Mouse (Mus musculus): Measurements from ENCODE around the gene Aifm1. TPM values are rescaled to one million over a fixed set of nuclear protein-coding genes. Genes with fewer than 3 reads are reported as not detected.
A peak's percentile ranks its signal among the peaks of the same experiment; 100 is the strongest.

Gene Aifm1
- total and polyA plus RNA-seq, 2 experiments from 2014 or later, result 19.2 to 120 TPM

DNA sequence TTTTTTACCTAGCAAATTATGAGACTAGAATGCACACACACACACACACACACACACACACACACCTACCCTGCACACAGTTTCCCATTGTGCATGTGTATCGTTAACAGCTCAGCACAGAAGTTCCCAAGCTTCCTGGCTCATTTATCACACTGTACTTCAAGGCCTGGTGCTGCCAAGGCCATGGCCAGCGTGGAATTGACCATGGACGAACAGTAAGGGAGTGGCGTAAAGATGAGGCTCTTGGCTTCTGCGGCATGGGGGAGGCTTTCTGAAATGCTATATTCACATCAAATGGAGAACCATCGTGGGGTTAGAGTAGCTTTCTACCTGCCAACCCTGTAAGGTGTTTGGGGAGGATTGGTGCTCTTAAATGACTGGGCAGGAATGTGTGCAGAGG, 48.9 kb downstream of the Aifm1 start:
- Histone ChIP-seq H3K4me2 (ENCODE audit: low read depth, low read length) (no peak overlapping the region), H3K9me3 (replicated peaks; ENCODE audit: control insufficient read depth, low read length) (no peaks in the 10 kb centered on the region), H3K9ac (replicated peaks; ENCODE audit: low read depth, low read length) (no peak overlapping the region), H3K4me1 (ENCODE audit: control insufficient read depth, insufficient read depth) (peaks cover 6% of the 10 kb centered on the region; the same call in 1 of the 2 replicates), H3K27me3 (ENCODE audit: control insufficient read depth, insufficient read depth, low read length) (no peaks in the 10 kb centered on the region), H3K36me3 (replicated peaks; ENCODE audit: control insufficient read depth, insufficient read depth, low read length) (no peaks in the 10 kb centered on the region), H3K27ac (ENCODE audit: low read depth) (no peak overlapping the region), H3K4me3 (ENCODE audit: low read depth, low read length) (no peak overlapping the region)
- ATAC-seq (ENCODE audit: insufficient read depth, low read depth) (no peak), DNase-seq (ENCODE audit: low spot score) (no peak)
- WGBS, result 89% methylated on average over 6 of the region's 6 CpGs
- no peak for TF ChIP-seq EP300 (IDR thresholded peaks at IDR 0.05; ENCODE audit: low read depth)

DNA sequence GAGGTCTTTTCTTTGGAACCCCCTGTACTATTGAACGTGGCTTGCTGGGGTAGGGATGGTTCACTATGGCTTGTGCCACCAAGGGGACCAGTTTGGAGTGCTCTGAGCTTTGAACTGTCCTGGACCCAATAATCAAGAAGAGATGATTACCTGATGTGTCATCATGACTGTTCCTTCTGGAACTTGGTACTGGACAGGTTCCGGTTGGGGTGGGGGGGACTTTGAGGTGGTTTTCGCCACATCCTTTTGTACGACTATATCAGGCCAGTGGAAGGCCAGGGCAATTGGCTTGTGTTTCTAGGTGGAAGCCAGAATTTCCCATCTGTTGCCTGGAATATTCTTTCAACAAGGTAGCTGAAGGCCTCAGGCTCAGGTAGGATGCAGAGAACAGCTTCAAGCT, 49.7 kb downstream of the Aifm1 start:
- 90% methylated on average over 4 of the region's 4 CpGs for WGBS
- H3K4me1 ChIP-seq (ENCODE audit: control insufficient read depth, insufficient read depth), result peaks cover 6% of the 10 kb centered on the region; the same call in 1 of the 2 replicates
- H3K9me3 ChIP-seq (replicated peaks; ENCODE audit: control insufficient read depth, low read length), result no peaks in the 10 kb centered on the region
- TF ChIP-seq EP300 (IDR thresholded peaks at IDR 0.05; ENCODE audit: low read depth), result no peak
- no peak for TF ChIP-seq CTCF (IDR thresholded peaks at IDR 0.05; ENCODE audit: low read depth)
- H3K27me3 ChIP-seq (ENCODE audit: control insufficient read depth, insufficient read depth, low read length), result no peaks in the 10 kb centered on the region
- H3K9ac ChIP-seq (replicated peaks; ENCODE audit: low read depth, low read length), result no peak overlapping the region
- no peak overlapping the region for H3K4me2 ChIP-seq (ENCODE audit: low read depth, low read length)
- H3K4me3 ChIP-seq (ENCODE audit: low read depth, low read length), result no peak overlapping the region
- no peaks in the 10 kb centered on the region for H3K36me3 ChIP-seq (replicated peaks; ENCODE audit: control insufficient read depth, insufficient read depth, low read length)
- DNase-seq (ENCODE audit: low spot score) (no peak), ATAC-seq (ENCODE audit: insufficient read depth, low read depth) (no peak)
- no peak overlapping the region for H3K27ac ChIP-seq (ENCODE audit: low read depth)

DNA sequence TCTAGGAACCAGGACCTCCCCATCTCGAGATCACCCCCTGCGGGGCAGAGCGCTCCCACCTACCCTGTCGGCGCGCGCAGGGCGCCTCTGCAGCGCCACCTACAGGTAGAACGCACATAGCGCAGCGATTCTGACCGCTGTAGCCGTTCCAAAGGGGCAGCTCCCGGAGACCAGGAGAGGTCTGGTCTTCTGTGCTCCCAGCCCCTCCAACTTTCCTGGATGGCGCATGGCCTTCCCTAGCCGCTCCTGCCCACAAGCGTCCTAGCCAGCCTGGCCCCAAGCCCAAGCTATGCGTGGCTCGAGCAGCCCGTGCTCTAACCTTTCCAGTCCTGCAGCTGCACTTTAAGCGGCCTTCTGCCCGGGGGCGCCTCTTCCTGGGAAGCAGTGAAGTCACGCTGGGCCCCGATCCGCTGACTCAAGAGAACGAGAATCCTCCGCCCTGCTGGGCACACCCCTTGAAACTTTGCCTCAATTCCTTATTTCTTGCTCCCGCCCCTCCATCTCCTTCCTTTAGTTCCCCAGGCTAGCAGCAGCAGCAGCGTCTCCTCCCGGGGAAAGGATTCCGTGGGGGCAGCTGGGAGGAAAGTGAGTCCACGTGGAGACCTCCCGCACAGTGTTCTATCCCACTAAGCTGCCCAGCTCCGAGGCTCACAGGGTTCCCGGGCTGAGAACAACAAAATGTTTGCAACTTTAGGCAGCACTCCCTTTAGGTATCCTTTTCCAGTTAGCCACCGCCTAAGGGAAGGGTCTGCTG, 50.4 kb downstream of the Aifm1 start, which contains the start of gene Elf4:
Gene Elf4 (minus strand): TSS at position 379 of the 754 bp plus-strand sequence.
- peak; percentile 80 for TF ChIP-seq CTCF (IDR thresholded peaks at IDR 0.05; ENCODE audit: low read depth)
- TF ChIP-seq EP300 (IDR thresholded peaks at IDR 0.05; ENCODE audit: low read depth), result no peak
- no peaks in the 10 kb centered on the region for H3K27me3 ChIP-seq (ENCODE audit: control insufficient read depth, insufficient read depth, low read length)
- H3K9ac ChIP-seq (replicated peaks; ENCODE audit: low read depth, low read length), result peak within 1 kb of the TSS; percentile 54; the same call in 1 of the 2 replicates
- peak; percentile 87 for ATAC-seq (ENCODE audit: insufficient read depth, low read depth)
- H3K36me3 ChIP-seq (replicated peaks; ENCODE audit: control insufficient read depth, insufficient read depth, low read length), result no peaks in the 10 kb centered on the region
- H3K9me3 ChIP-seq (replicated peaks; ENCODE audit: control insufficient read depth, low read length), result no peaks in the 10 kb centered on the region
- 16% methylated on average over 38 of the region's 38 CpGs for WGBS
- H3K4me2 ChIP-seq (ENCODE audit: low read depth, low read length), result peak within 1 kb of the TSS; percentile 68
- peak within 1 kb of the TSS; percentile 46 for H3K4me3 ChIP-seq (ENCODE audit: low read depth, low read length)
- DNase-seq (ENCODE audit: low spot score), result peak; percentile 51
- H3K4me1 ChIP-seq (ENCODE audit: control insufficient read depth, insufficient read depth), result peaks cover 6% of the 10 kb centered on the region; the same call in 1 of the 2 replicates
- peak within 1 kb of the TSS; percentile 34; the same call in 1 of the 2 replicates for H3K27ac ChIP-seq (ENCODE audit: low read depth)

DNA sequence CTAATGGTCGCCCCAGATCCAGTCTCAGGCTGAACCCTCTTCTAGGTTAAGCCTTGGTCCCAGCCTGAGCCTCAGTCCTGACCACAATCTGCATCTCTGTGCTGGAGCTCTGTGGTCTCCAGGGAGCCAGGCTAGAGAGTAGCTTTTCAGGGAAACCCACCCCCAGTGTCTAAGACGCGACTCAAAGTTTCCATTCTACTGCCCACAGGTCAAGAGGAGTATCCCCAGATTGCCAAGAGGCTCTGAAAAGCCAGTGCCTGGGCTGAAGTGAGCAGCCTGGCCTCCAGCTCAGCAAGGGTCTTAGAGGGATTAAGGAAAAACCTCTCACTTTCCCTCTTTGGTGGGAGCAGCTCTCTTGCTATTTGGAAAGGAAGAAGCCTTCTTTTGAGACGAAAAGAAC, 51.1 kb downstream of the Aifm1 start:
- Histone ChIP-seq H3K9ac (replicated peaks; ENCODE audit: low read depth, low read length) (no peak overlapping the region), H3K4me1 (ENCODE audit: control insufficient read depth, insufficient read depth) (0 out of 2 replicates have a peak, but pooled peaks cover under 1% of the 10 kb centered on the region), H3K36me3 (replicated peaks; ENCODE audit: control insufficient read depth, insufficient read depth, low read length) (no peaks in the 10 kb centered on the region), H3K27me3 (ENCODE audit: control insufficient read depth, insufficient read depth, low read length) (no peaks in the 10 kb centered on the region), H3K4me2 (ENCODE audit: low read depth, low read length) (peak overlapping the region; percentile 68), H3K9me3 (replicated peaks; ENCODE audit: control insufficient read depth, low read length) (no peaks in the 10 kb centered on the region), H3K27ac (ENCODE audit: low read depth) (no peak overlapping the region), H3K4me3 (ENCODE audit: low read depth, low read length) (peak overlapping the region; percentile 46)
- ATAC-seq (ENCODE audit: insufficient read depth, low read depth) (peak; percentile 4; the same call in 1 of the 2 replicates), DNase-seq (ENCODE audit: low spot score) (no peak)
- TF ChIP-seq CTCF (IDR thresholded peaks at IDR 0.05; ENCODE audit: low read depth) (no peak), EP300 (IDR thresholded peaks at IDR 0.05; ENCODE audit: low read depth) (no peak)
- WGBS, result 35% methylated on average over 4 of the region's 4 CpGs

DNA sequence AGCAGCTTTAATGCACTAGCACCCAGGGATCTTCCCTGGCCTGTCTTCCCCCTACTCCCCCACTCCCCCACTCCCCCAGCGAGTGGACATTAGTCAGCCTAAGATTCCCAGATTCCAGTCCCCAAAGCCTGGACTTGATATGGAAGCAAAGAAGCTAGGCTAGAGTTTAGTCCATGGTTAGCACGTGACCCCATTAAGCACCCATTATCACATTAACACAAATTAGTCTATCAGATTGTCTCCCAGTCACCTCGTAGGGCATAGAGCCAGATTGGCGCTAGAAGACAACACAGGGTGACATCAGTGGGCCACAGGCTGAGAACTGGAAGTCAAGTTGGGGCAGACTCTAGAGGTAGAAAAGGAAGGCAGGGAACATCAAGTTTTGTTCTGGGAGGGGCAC, 52.4 kb downstream of the Aifm1 start:
- WGBS, result 55% methylated on average over 4 of the region's 4 CpGs
- DNase-seq (ENCODE audit: low spot score), result no peak
- no peaks in the 10 kb centered on the region for H3K4me1 ChIP-seq (ENCODE audit: control insufficient read depth, insufficient read depth)
- H3K36me3 ChIP-seq (replicated peaks; ENCODE audit: control insufficient read depth, insufficient read depth, low read length), result no peaks in the 10 kb centered on the region
- H3K27ac ChIP-seq (ENCODE audit: low read depth), result no peak overlapping the region
- H3K9me3 ChIP-seq (replicated peaks; ENCODE audit: control insufficient read depth, low read length), result no peaks in the 10 kb centered on the region
- H3K4me2 ChIP-seq (ENCODE audit: low read depth, low read length), result no peak overlapping the region
- no peak for TF ChIP-seq CTCF (IDR thresholded peaks at IDR 0.05; ENCODE audit: low read depth)
- TF ChIP-seq EP300 (IDR thresholded peaks at IDR 0.05; ENCODE audit: low read depth), result no peak
- H3K9ac ChIP-seq (replicated peaks; ENCODE audit: low read depth, low read length), result no peak overlapping the region
- no peaks in the 10 kb centered on the region for H3K27me3 ChIP-seq (ENCODE audit: control insufficient read depth, insufficient read depth, low read length)
- no peak overlapping the region for H3K4me3 ChIP-seq (ENCODE audit: low read depth, low read length)
- ATAC-seq (ENCODE audit: insufficient read depth, low read depth), result no peak

All from heart, postnatal 0 days (tissue).